Comparison of ENCODE assay signal across 8 mouse cellular contexts in the genomic region with DNA sequence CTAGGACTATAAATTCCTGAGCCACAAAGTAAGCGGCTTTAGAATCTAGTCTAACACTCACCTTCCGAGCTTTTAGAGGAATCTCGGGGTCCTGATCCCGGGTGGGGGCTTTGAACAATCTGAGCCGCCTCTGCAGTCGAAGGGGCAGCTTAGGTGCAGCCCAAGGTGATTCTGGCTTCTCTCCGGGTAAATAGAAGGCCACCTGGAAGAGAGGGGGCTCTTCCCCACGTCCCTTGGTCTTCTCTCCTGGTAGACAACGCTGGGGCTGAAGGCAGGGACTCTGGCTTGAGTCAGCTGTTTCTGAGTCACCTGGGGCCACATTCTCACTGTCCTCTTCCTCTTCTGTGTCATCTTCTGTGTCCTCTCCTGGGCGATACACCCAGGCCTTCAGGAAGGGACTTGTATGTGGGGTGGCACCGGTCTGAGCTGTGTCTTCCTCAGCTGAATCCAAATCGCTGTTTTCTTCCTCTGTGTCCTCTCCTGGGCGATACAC. TPM values are rescaled to one million over a fixed set of nuclear protein-coding genes. Genes with fewer than 3 reads are reported as not detected.
DNase-seq lines count a peak whose midpoint lies in the region; ATAC-seq and TF ChIP-seq lines count a peak whose summit lies in the region.

No protein-coding gene starts in this region.

- TF ChIP-seq POLR2A in embryonic fibroblast, embryonic 13.5 days (IDR thresholded peaks at IDR 0.05; ENCODE audit: low read depth, low read length), result no peak

- peaks cover 17% of the 10 kb centered on the region for H3K36me3 ChIP-seq in heart, embryonic 15.5 days
- peaks cover 20% of the 10 kb centered on the region for H3K36me3 ChIP-seq in ES-E14 (ENCODE audit: control insufficient read depth, insufficient read depth, low read length, poor library complexity, severe bottlenecking)
- H3K36me3 ChIP-seq in liver, embryonic 12.5 days, result peaks cover 45% of the 10 kb centered on the region
- H3K36me3 ChIP-seq in midbrain, embryonic 16.5 days (ENCODE audit: control insufficient read depth, insufficient read depth, low read length), result no peaks in the 10 kb centered on the region

- no peaks in the 10 kb centered on the region for H3K9me3 ChIP-seq in heart, embryonic 15.5 days (replicated peaks)
- H3K9me3 ChIP-seq in ES-E14 (ENCODE audit: control insufficient read depth, insufficient read depth, low read depth, low read length), result no peaks in the 10 kb centered on the region
- H3K9me3 ChIP-seq in liver, embryonic 12.5 days (replicated peaks), result no peaks in the 10 kb centered on the region
- H3K9me3 ChIP-seq in midbrain, embryonic 16.5 days (replicated peaks; ENCODE audit: control insufficient read depth, low read length, poor library complexity, severe bottlenecking), result no peaks in the 10 kb centered on the region

- H3K27ac ChIP-seq in heart, embryonic 15.5 days, result no peak overlapping the region
- H3K27ac ChIP-seq in ES-E14 (ENCODE audit: insufficient read depth, low read depth, low read length, poor library complexity, severe bottlenecking), result no peak overlapping the region; the same call in 1 of the 2 replicates
- H3K27ac ChIP-seq in embryonic fibroblast, embryonic 13.5 days (ENCODE audit: insufficient read depth, low read length), result peak overlapping the region; percentile 41
- peak overlapping the region; percentile 100 for H3K27ac ChIP-seq in liver, embryonic 12.5 days
- H3K27ac ChIP-seq in midbrain, embryonic 16.5 days (ENCODE audit: low read length), result no peak overlapping the region

- WGBS in heart, embryonic 15.5 days, result 74% methylated on average over 13 of the region's 13 CpGs
- WGBS in liver, embryonic 12.5 days (ENCODE audit: insufficient replicate concordance), result 42% methylated on average over 13 of the region's 13 CpGs
- WGBS in midbrain, embryonic 16.5 days, result 89% methylated on average over 12 of the region's 13 CpGs

- TF ChIP-seq CTCF in embryonic fibroblast, embryonic 13.5 days (IDR thresholded peaks at IDR 0.05; ENCODE audit: borderline replicate concordance, insufficient read depth, low read length), result no peak

- peak overlapping the region; percentile 67 for H3K4me2 ChIP-seq in heart, embryonic 15.5 days
- H3K4me2 ChIP-seq in liver, embryonic 12.5 days, result peak overlapping the region; percentile 73
- H3K4me2 ChIP-seq in midbrain, embryonic 16.5 days (ENCODE audit: low read length), result no peak overlapping the region

- no peak for ATAC-seq in heart, embryonic 15.5 days (replicated peaks; ENCODE audit: insufficient number of reproducible peaks, insufficient read depth, low FRiP score, low read depth)
- ATAC-seq in liver, embryonic 12.5 days, result no peak
- no peak for ATAC-seq in midbrain, embryonic 16.5 days

- H3K9ac ChIP-seq in heart, embryonic 15.5 days, result peak overlapping the region; percentile 21
- peak overlapping the region; percentile 62 for H3K9ac ChIP-seq in ES-E14 (ENCODE audit: insufficient read depth, low read depth, low read length, poor library complexity, severe bottlenecking)
- peak overlapping the region; percentile 99 for H3K9ac ChIP-seq in liver, embryonic 12.5 days
- no peak overlapping the region; the same call in 1 of the 2 replicates for H3K9ac ChIP-seq in midbrain, embryonic 16.5 days (ENCODE audit: low read depth, low read length)

- H3K27me3 ChIP-seq in heart, embryonic 15.5 days, result no peaks in the 10 kb centered on the region
- H3K27me3 ChIP-seq in liver, embryonic 12.5 days (replicated peaks), result no peaks in the 10 kb centered on the region
- H3K27me3 ChIP-seq in midbrain, embryonic 16.5 days (ENCODE audit: control insufficient read depth, insufficient read depth, low read depth, low read length), result no peaks in the 10 kb centered on the region

- peaks cover 33% of the 10 kb centered on the region for H3K4me1 ChIP-seq in heart, embryonic 15.5 days (replicated peaks)
- H3K4me1 ChIP-seq in ES-E14 (ENCODE audit: control insufficient read depth in 2 of 2, insufficient read depth in 2 of 2, low read length in 2 of 2, poor library complexity in 1 of 2), result peaks cover 2 to 22% of the 10 kb centered on the region in 2 experiments; a peak in 2 of 4 replicates
- H3K4me1 ChIP-seq in embryonic fibroblast, embryonic 13.5 days (ENCODE audit: control insufficient read depth, insufficient read depth, low read length), result peaks cover 3% of the 10 kb centered on the region; the same call in 1 of the 2 replicates
- H3K4me1 ChIP-seq in liver, embryonic 12.5 days, result peaks cover 71% of the 10 kb centered on the region
- H3K4me1 ChIP-seq in midbrain, embryonic 16.5 days (ENCODE audit: control insufficient read depth, insufficient read depth, low read length), result peaks cover 13% of the 10 kb centered on the region

- H3K4me3 ChIP-seq in heart, embryonic 15.5 days, result peak overlapping the region; percentile 70
- peak overlapping the region; percentile 29 to 40 for H3K4me3 ChIP-seq in ES-E14 (ENCODE audit: insufficient read depth in 1 of 2, low read depth in 1 of 2, low read length in 2 of 2, poor library complexity in 1 of 2, severe bottlenecking in 1 of 2)
- peak overlapping the region; percentile 29 for H3K4me3 ChIP-seq in embryonic fibroblast, embryonic 13.5 days (ENCODE audit: insufficient read depth, low read length)
- H3K4me3 ChIP-seq in liver, embryonic 12.5 days, result peak overlapping the region; percentile 95
- no peak overlapping the region for H3K4me3 ChIP-seq in midbrain, embryonic 16.5 days (ENCODE audit: low read depth, low read length)

- DNase-seq in heart, adult 18-20 months, result no peak
- DNase-seq in ES-E14 (ENCODE audit: low read depth, low spot score), result no peak
- DNase-seq in spleen, postnatal 4 days (ENCODE audit: low spot score in 2 of 2), result no peak
- DNase-seq in gastrocnemius, adult 8-10 months (ENCODE audit: low spot score in 2 of 2), result no peak

- in situ Hi-C loops in ES-E14 (cut with MboI; ENCODE audit: low sequenced_read_pairs in 2 of 2, unreplicated experiment in 2 of 2), result no loop called here

TF ChIP-seq in ES-E14, 5 proteins besides CTCF, POLR2A, EP300 and RAD21:
- TF ChIP-seq ZNF384 (IDR thresholded peaks at IDR 0.05; ENCODE audit: low read depth, low read length) (no peak), MAFK (IDR thresholded peaks at IDR 0.05; ENCODE audit: insufficient read depth, low read depth, low read length) (no peak), ZC3H11A (IDR thresholded peaks at IDR 0.05; ENCODE audit: borderline replicate concordance, low read depth, low read length) (no peak), CHD2 (IDR thresholded peaks at IDR 0.05; ENCODE audit: low read depth, low read length) (no peak), HCFC1 (IDR thresholded peaks at IDR 0.05; ENCODE audit: borderline replicate concordance, insufficient read depth, low read length) (no peak)

RNA-seq across cellular contexts. Expression of a gene that starts 2.3 kb away (rescaled TPM):
- 25.3 and 37.6 TPM in 2 replicates for polyA plus RNA-seq in heart, embryonic 15.5 days (2015; fragmentation: Nextera tagmentation; extraction: Ambion mirVana)
- total RNA-seq in heart, adult 18-20 months (2021), result 10 to 100 TPM; 31.6 to 33.7 TPM
- 31.4 and 37.9 TPM in 2 replicates for total RNA-seq in ES-E14 (2012; rRNA removed)
- 31.7 and 35.9 TPM in 2 replicates for polyA plus RNA-seq in embryonic fibroblast, embryonic 13.5 days (2011; ENCODE audit: insufficient read length, low read depth, missing spikeins)
- 157 and 165 TPM in 2 replicates for polyA plus RNA-seq in liver, embryonic 12.5 days (2016; fragmentation: Nextera tagmentation; extraction: Ambion mirVana)
- 10 to 100 TPM; 19.6 to 34.3 (median 29.4) TPM for total RNA-seq in gastrocnemius, adult 8-10 months (2022)
- polyA plus RNA-seq in midbrain, embryonic 16.5 days (2015; fragmentation: Nextera tagmentation; extraction: Ambion mirVana), result 10.5 and 13.9 TPM in 2 replicates

RNA-seq across cellular contexts. Expression of a gene that starts 2.4 kb away (rescaled TPM):
- 1.0 and 2.6 TPM in 2 replicates for polyA plus RNA-seq in heart, embryonic 15.5 days (2015; fragmentation: Nextera tagmentation; extraction: Ambion mirVana)
- 1 to 10 TPM; 2.0 to 2.5 TPM for total RNA-seq in heart, adult 18-20 months (2021)
- 17.8 and 20.2 TPM in 2 replicates for total RNA-seq in ES-E14 (2012; rRNA removed)
- 9.1 and 11.4 TPM in 2 replicates for polyA plus RNA-seq in embryonic fibroblast, embryonic 13.5 days (2011; ENCODE audit: insufficient read length, low read depth, missing spikeins)
- 0.80 and 0.87 TPM in 2 replicates for polyA plus RNA-seq in liver, embryonic 12.5 days (2016; fragmentation: Nextera tagmentation; extraction: Ambion mirVana)
- 1 to 10 TPM; 1.4 to 5.4 (median 4.6) TPM for total RNA-seq in gastrocnemius, adult 8-10 months (2022)
- 0.81 and 0.87 TPM in 2 replicates for polyA plus RNA-seq in midbrain, embryonic 16.5 days (2015; fragmentation: Nextera tagmentation; extraction: Ambion mirVana)

RNA-seq across cellular contexts. Expression of a gene that starts 13.5 kb away (rescaled TPM):
- 144 and 177 TPM in 2 replicates for polyA plus RNA-seq in heart, embryonic 15.5 days (2015; fragmentation: Nextera tagmentation; extraction: Ambion mirVana)
- total RNA-seq in heart, adult 18-20 months (2021), result 100 to 1,000 TPM; 129 to 143 TPM
- total RNA-seq in ES-E14 (2012; rRNA removed), result 131 and 178 TPM in 2 replicates
- polyA plus RNA-seq in embryonic fibroblast, embryonic 13.5 days (2011; ENCODE audit: insufficient read length, low read depth, missing spikeins), result 409 and 447 TPM in 2 replicates
- 140 and 146 TPM in 2 replicates for polyA plus RNA-seq in liver, embryonic 12.5 days (2016; fragmentation: Nextera tagmentation; extraction: Ambion mirVana)
- 10 to 100 TPM; 51.1 to 66.1 (median 56.8) TPM for total RNA-seq in gastrocnemius, adult 8-10 months (2022)
- polyA plus RNA-seq in midbrain, embryonic 16.5 days (2015; fragmentation: Nextera tagmentation; extraction: Ambion mirVana), result 107 and 119 TPM in 2 replicates

RNA-seq across cellular contexts. Expression of a gene that starts 31.0 kb away (rescaled TPM):
- 0.24 and 0.82 TPM in 2 replicates for polyA plus RNA-seq in heart, embryonic 15.5 days (2015; fragmentation: Nextera tagmentation; extraction: Ambion mirVana)
- under 1 TPM in 1 of 2 experiments, not detected in 1; 0.41 TPM for total RNA-seq in heart, adult 18-20 months (2021)
- total RNA-seq in ES-E14 (2012; rRNA removed), result 32.5 and 33.0 TPM in 2 replicates
- not detected in 2 replicates for polyA plus RNA-seq in embryonic fibroblast, embryonic 13.5 days (2011; ENCODE audit: insufficient read length, low read depth, missing spikeins)
- polyA plus RNA-seq in liver, embryonic 12.5 days (2016; fragmentation: Nextera tagmentation; extraction: Ambion mirVana), result 1.5 and 1.8 TPM in 2 replicates
- 1 to 10 TPM in 1 of 4 experiments, under 1 TPM in 2, not detected in 1; 0.52 to 2.8 (median 0.56) TPM for total RNA-seq in gastrocnemius, adult 8-10 months (2022)
- polyA plus RNA-seq in midbrain, embryonic 16.5 days (2015; fragmentation: Nextera tagmentation; extraction: Ambion mirVana), result 0.21 TPM in 1 of 2 replicates, not detected in the other

RNA-seq across cellular contexts. Expression of a gene that starts 35.1 kb away (rescaled TPM):
- 4.0 and 4.1 TPM in 2 replicates for polyA plus RNA-seq in heart, embryonic 15.5 days (2015; fragmentation: Nextera tagmentation; extraction: Ambion mirVana)
- 10 to 100 TPM in 1 of 2 experiments, 1 to 10 TPM in 1; 7.9 to 13.1 TPM for total RNA-seq in heart, adult 18-20 months (2021)
- total RNA-seq in ES-E14 (2012; rRNA removed), result 3.6 and 5.3 TPM in 2 replicates
- 0.68 and 1.2 TPM in 2 replicates for polyA plus RNA-seq in embryonic fibroblast, embryonic 13.5 days (2011; ENCODE audit: insufficient read length, low read depth, missing spikeins)
- 2.8 and 3.1 TPM in 2 replicates for polyA plus RNA-seq in liver, embryonic 12.5 days (2016; fragmentation: Nextera tagmentation; extraction: Ambion mirVana)
- 10 to 100 TPM; 22.2 to 29.9 (median 27.6) TPM for total RNA-seq in gastrocnemius, adult 8-10 months (2022)
- 4.1 and 4.2 TPM in 2 replicates for polyA plus RNA-seq in midbrain, embryonic 16.5 days (2015; fragmentation: Nextera tagmentation; extraction: Ambion mirVana)

Comparison
In these comparisons a context has a peak if more than half of its experiments do, and no peak if none do; other contexts are left out.
1. H3K27ac ChIP-seq: peak in embryonic fibroblast, embryonic 13.5 days (single experiment) and liver, embryonic 12.5 days (single experiment); none in heart, embryonic 15.5 days (single experiment), ES-E14 (single experiment) and midbrain, embryonic 16.5 days (single experiment).